Mouse (Mus musculus) stomach, postnatal 0 days (tissue): ENCODE results near the gene Cyyr1.

ENCODE experiments used
- CTCF ChIP-seq: IDR thresholded peaks from 2 replicates; pipeline ENCODE4 v1.5.1; 2016; ENCODE audit warnings: antibody characterized with exemption, low read depth, mild to moderate bottlenecking, moderate library complexity
- EP300 ChIP-seq: optimal IDR thresholded peaks from 2 replicates; pipeline ENCODE3; 2016; ENCODE audit warnings: antibody characterized with exemption

- TF ChIP-seq CTCF (no peak), EP300 (no peak)
Measured at GRCm38 (mm10) chr16:85541023-85541422, 12.2 kb downstream of the Cyyr1 start.
